Mouse (Mus musculus): ENCODE measurements around the gene Ina. TPM values are rescaled to one million over a fixed set of nuclear protein-coding genes. Genes with fewer than 3 reads are reported as not detected.

The Ina gene
- total and polyA plus RNA-seq, 3 experiments = not detected

DNA sequence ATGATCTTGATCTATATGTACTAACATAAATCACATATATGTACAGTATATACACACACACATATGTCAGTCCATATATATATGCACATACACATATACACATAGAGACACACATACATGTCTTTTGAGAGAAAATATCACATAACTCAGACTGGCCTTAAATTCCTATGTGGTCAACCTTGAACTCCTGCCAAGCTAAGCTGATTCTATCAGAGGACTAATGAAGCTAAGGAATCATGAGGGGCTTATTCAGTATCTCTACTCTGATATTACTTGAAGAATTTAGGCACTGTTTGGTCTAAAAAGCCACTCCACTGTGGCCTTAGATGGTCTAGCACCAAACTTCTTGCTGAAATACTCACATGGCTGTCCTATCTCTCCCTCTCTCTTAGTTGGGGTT lies 49.0 kb upstream of the Ina start:
- H3K27ac ChIP-seq (ENCODE audit: control insufficient read depth, low read depth, low read length) = no peak overlapping the region
- H3K27me3 ChIP-seq (ENCODE audit: control insufficient read depth in 1 of 2, insufficient read depth in 2 of 2, low read length in 2 of 2) = no peaks in the 10 kb centered on the region
- no peak overlapping the region for H3K9ac ChIP-seq (ENCODE audit: control insufficient read depth, low read depth, low read length, poor library complexity, severe bottlenecking)
- DNase-seq (ENCODE audit: low read depth, low spot score) = no peak
- H3K79me2 ChIP-seq (ENCODE audit: control insufficient read depth, insufficient read depth, low read length, poor library complexity) = peaks cover 13% of the 10 kb centered on the region
- no peak overlapping the region for H3K4me3 ChIP-seq (ENCODE audit: control insufficient read depth in 1 of 2, insufficient read depth in 1 of 2, low read depth in 2 of 2, low read length in 2 of 2)
- no peak for TF ChIP-seq MAZ (IDR thresholded peaks at IDR 0.05; ENCODE audit: low read depth, low read length)
- no peak for TF ChIP-seq TBP (IDR thresholded peaks at IDR 0.05; ENCODE audit: low read depth, low read length)
- TF ChIP-seq GATA1 (IDR thresholded peaks at IDR 0.05; ENCODE audit: low read depth, low read length) = no peak
- no peak for TF ChIP-seq POLR2AphosphoS2 (IDR thresholded peaks at IDR 0.05; ENCODE audit: low read length)
- TF ChIP-seq SMC3 (IDR thresholded peaks at IDR 0.05; ENCODE audit: low read depth, low read length) = no peak
- no peak for TF ChIP-seq ZC3H11A (IDR thresholded peaks at IDR 0.05; ENCODE audit: low read depth, low read length)
- no peak for TF ChIP-seq CHD2 (IDR thresholded peaks at IDR 0.05; ENCODE audit: low read length)
- TF ChIP-seq E2F4 (IDR thresholded peaks at IDR 0.05; ENCODE audit: borderline replicate concordance, low read depth, low read length) = no peak
- TF ChIP-seq ZKSCAN1 (IDR thresholded peaks at IDR 0.05; ENCODE audit: low read depth, low read length) = no peak
- H3K9me3 ChIP-seq (replicated peaks; ENCODE audit: insufficient read depth, low read length) = no peaks in the 10 kb centered on the region
- peaks cover 21 to 25% of the 10 kb centered on the region in 2 experiments for H3K4me1 ChIP-seq (ENCODE audit: control insufficient read depth in 1 of 2, insufficient read depth in 2 of 2, low read length in 2 of 2)
- peaks cover 0 to 21% of the 10 kb centered on the region in 2 experiments; a peak in 2 of 4 replicates for H3K36me3 ChIP-seq (ENCODE audit: control insufficient read depth in 1 of 2, insufficient read depth in 2 of 2, low read length in 2 of 2)

DNA sequence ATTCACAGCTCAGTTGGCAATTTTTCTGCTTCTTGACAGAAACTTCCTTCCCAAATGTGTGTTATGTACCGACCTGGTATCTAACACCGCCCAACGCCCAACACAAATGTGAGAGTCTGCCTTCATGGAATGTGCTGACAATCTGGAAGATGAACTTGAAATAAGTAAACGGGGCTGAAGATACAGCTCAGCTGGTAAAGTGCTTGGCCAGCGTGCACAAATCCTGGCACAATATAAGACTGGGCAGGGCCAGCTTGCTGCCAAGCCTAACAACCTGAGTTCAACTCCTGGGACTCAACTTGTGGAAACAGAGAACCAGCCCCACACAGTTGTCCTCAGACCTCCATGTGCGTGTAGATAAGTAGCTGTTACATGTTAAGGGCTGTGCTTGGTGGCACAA lies 48.2 kb upstream of the Ina start:
- Histone ChIP-seq H3K36me3 (ENCODE audit: control insufficient read depth in 1 of 2, insufficient read depth in 2 of 2, low read length in 2 of 2) (peaks cover 0 to 17% of the 10 kb centered on the region in 2 experiments; a peak in 2 of 4 replicates), H3K27ac (ENCODE audit: control insufficient read depth, low read depth, low read length) (no peak overlapping the region), H3K9me3 (replicated peaks; ENCODE audit: insufficient read depth, low read length) (no peaks in the 10 kb centered on the region), H3K4me3 (ENCODE audit: control insufficient read depth in 1 of 2, insufficient read depth in 1 of 2, low read depth in 2 of 2, low read length in 2 of 2) (no peak overlapping the region), H3K27me3 (ENCODE audit: control insufficient read depth in 1 of 2, insufficient read depth in 2 of 2, low read length in 2 of 2) (no peaks in the 10 kb centered on the region), H3K9ac (ENCODE audit: control insufficient read depth, low read depth, low read length, poor library complexity, severe bottlenecking) (no peak overlapping the region), H3K4me1 (ENCODE audit: control insufficient read depth in 1 of 2, insufficient read depth in 2 of 2, low read length in 2 of 2) (peaks cover 18 to 25% of the 10 kb centered on the region in 2 experiments), H3K79me2 (ENCODE audit: control insufficient read depth, insufficient read depth, low read length, poor library complexity) (peaks cover 5% of the 10 kb centered on the region)
- no peak for DNase-seq (ENCODE audit: low read depth, low spot score)
- TF ChIP-seq CHD1 (IDR thresholded peaks at IDR 0.05; ENCODE audit: low read depth, low read length) (no peak), GATA1 (IDR thresholded peaks at IDR 0.05; ENCODE audit: low read depth, low read length) (no peak), RAD21 (IDR thresholded peaks at IDR 0.05; ENCODE audit: low read depth, low read length) (no peak), UBTF (IDR thresholded peaks at IDR 0.05; ENCODE audit: borderline replicate concordance, insufficient read depth, low read depth, low read length) (no peak), MYC (IDR thresholded peaks at IDR 0.05; ENCODE audit: low read depth, low read length) (no peak), NRF1 (IDR thresholded peaks at IDR 0.05; ENCODE audit: insufficient read depth, low read depth, low read length, poor library complexity, severe bottlenecking) (no peak), BHLHE40 (IDR thresholded peaks at IDR 0.05; ENCODE audit: borderline replicate concordance, low read depth, low read length) (no peak), MXI1 (IDR thresholded peaks at IDR 0.05; ENCODE audit: low read depth, low read length) (no peak), E2F4 (IDR thresholded peaks at IDR 0.05; ENCODE audit: borderline replicate concordance, low read depth, low read length) (no peak), HCFC1 (IDR thresholded peaks at IDR 0.05; ENCODE audit: low read depth, low read length) (no peak), ZKSCAN1 (IDR thresholded peaks at IDR 0.05; ENCODE audit: low read depth, low read length) (no peak), SMC3 (IDR thresholded peaks at IDR 0.05; ENCODE audit: low read depth, low read length) (no peak), ETS1 (IDR thresholded peaks at IDR 0.05; ENCODE audit: low read depth, low read length) (no peak), MEF2A (IDR thresholded peaks at IDR 0.05; ENCODE audit: extremely low read depth, insufficient replicate concordance, low read depth, low read length, poor library complexity, severe bottlenecking) (no peak), CTCF (IDR thresholded peaks at IDR 0.05 in 2 of 3, conservative IDR thresholded peaks at IDR 0.05 in 1 of 3; ENCODE audit: control insufficient read depth in 1 of 3, insufficient read depth in 1 of 3, low read depth in 2 of 3, low read length in 3 of 3, poor library complexity in 1 of 3, severe bottlenecking in 1 of 3) (no peak), ELF1 (IDR thresholded peaks at IDR 0.05; ENCODE audit: low read depth, low read length) (no peak)

Data from MEL (cell line).